Mouse (Mus musculus) midbrain, embryonic 16.5 days (tissue): ENCODE measurements at regions not wholly inside any gene's neighbourhood (a gene's known extent, or its start where the extent isn't known, plus 50 kb on each side); places are given as distances from the start of the nearest gene placed in this dataset.

ENCODE experiments used
- ATAC-seq: fragments of 200-750 bp; cut with Nextera tagmentation; 2 replicates; pipeline ENCODE4 v1.8.0; 2017; ENCODE audit warnings: moderate TSS enrichment
- H3K27ac ChIP-seq: fragments of 300-500 bp; sonication (generic); 2 replicates; pipeline ENCODE4 v1.5.1; 2014; ENCODE audit warnings: mild to moderate bottlenecking, low read length, mixed read lengths
- H3K27me3 ChIP-seq: fragments of 300-500 bp; sonication (generic); 2 replicates; pipeline ENCODE4 v1.6.1; 2014; ENCODE audit warnings: low read depth, low read length, mixed read lengths; ENCODE audit not compliant: control insufficient read depth, insufficient read depth
- H3K36me3 ChIP-seq: fragments of 300-500 bp; sonication (generic); 2 replicates; pipeline ENCODE4 v1.6.1; 2014; ENCODE audit warnings: mild to moderate bottlenecking, low read length, moderate library complexity, mixed read lengths; ENCODE audit not compliant: control insufficient read depth, insufficient read depth
- H3K4me1 ChIP-seq: fragments of 300-500 bp; sonication (generic); 2 replicates; pipeline ENCODE4 v1.6.1; 2014; ENCODE audit warnings: mild to moderate bottlenecking, low read length, mixed read lengths; ENCODE audit not compliant: control insufficient read depth, insufficient read depth
- H3K4me2 ChIP-seq: fragments of 300-500 bp; sonication (generic); 2 replicates; pipeline ENCODE4 v1.6.1; 2014; ENCODE audit warnings: mild to moderate bottlenecking, low read length, mixed read lengths
- H3K4me3 ChIP-seq: fragments of 300-500 bp; sonication (generic); 2 replicates; pipeline ENCODE4 v1.5.1; 2014; ENCODE audit warnings: low read depth, mild to moderate bottlenecking, low read length, moderate library complexity, mixed read lengths
- H3K9ac ChIP-seq: fragments of 300-500 bp; sonication (generic); 2 replicates; pipeline ENCODE4 v1.6.1; 2014; ENCODE audit warnings: low read depth, low read length, mixed read lengths
- H3K9me3 ChIP-seq: fragments of 300-500 bp; sonication (generic); replicated peaks from 2 replicates; pipeline ENCODE4 v1.6.1; 2014; ENCODE audit warnings: mild to moderate bottlenecking, low read length, mixed read lengths; ENCODE audit not compliant: control insufficient read depth, poor library complexity, severe bottlenecking
- WGBS: fragments of 180-500 bp; shearing (Covaris S2); extraction: QIAGEN DNeasy Blood & Tissue Kit; methylation state at CpG from one replicate; pipeline ENCODE4 v1.1.7; 2014; 5-methylcytosine and 5-hydroxymethylcytosine counted together

- Histone ChIP-seq H3K4me3 (no peak overlapping the region), H3K27me3 (no peaks in the 10 kb centered on the region), H3K27ac (no peak overlapping the region), H3K9me3 (no peaks in the 10 kb centered on the region), H3K36me3 (no peaks in the 10 kb centered on the region), H3K4me2 (peak overlapping the region; percentile 32), H3K4me1 (peaks cover 8% of the 10 kb centered on the region), H3K9ac (no peak overlapping the region)
- ATAC-seq = peak; percentile 56; the same call in 1 of the 2 replicates
- 8% methylated on average over 18 of the region's 18 CpGs for WGBS
These were observed 421.2 kb upstream of the Atp11b start for GRCm38 (mm10) chr3:35332534-35333272.

- Histone ChIP-seq H3K9me3 (no peaks in the 10 kb centered on the region), H3K27ac (no peak overlapping the region), H3K4me3 (no peak overlapping the region), H3K4me1 (peaks cover 8% of the 10 kb centered on the region), H3K27me3 (no peaks in the 10 kb centered on the region), H3K36me3 (no peaks in the 10 kb centered on the region), H3K9ac (no peak overlapping the region), H3K4me2 (no peak overlapping the region)
- no peak for ATAC-seq
- WGBS = 59% methylated on average over 2 of the region's 2 CpGs
These were observed 419.9 kb upstream of the Atp11b start for GRCm38 (mm10) chr3:35334017-35334416.

GRCm38 (mm10) chr3:35334546-35334945 lies 419.4 kb upstream of the Atp11b start:
- H3K4me3 ChIP-seq = no peak overlapping the region
- no peaks in the 10 kb centered on the region for H3K9me3 ChIP-seq
- WGBS = 20% methylated on average over 3 of the region's 3 CpGs
- no peaks in the 10 kb centered on the region for H3K27me3 ChIP-seq
- no peak overlapping the region for H3K9ac ChIP-seq
- H3K4me1 ChIP-seq = peaks cover 8% of the 10 kb centered on the region
- no peaks in the 10 kb centered on the region for H3K36me3 ChIP-seq
- H3K4me2 ChIP-seq = no peak overlapping the region
- H3K27ac ChIP-seq = no peak overlapping the region
- ATAC-seq = no peak

GRCm38 (mm10) chr3:35335837-35336236 lies 418.1 kb upstream of the Atp11b start:
- no peaks in the 10 kb centered on the region for H3K27me3 ChIP-seq
- H3K4me1 ChIP-seq = peaks cover 14% of the 10 kb centered on the region
- whole genome bisulfite sequencing = 44% methylated on average over 5 of the region's 5 CpGs
- no peaks in the 10 kb centered on the region for H3K36me3 ChIP-seq
- no peak overlapping the region for H3K4me3 ChIP-seq
- no peaks in the 10 kb centered on the region for H3K9me3 ChIP-seq
- no peak overlapping the region for H3K4me2 ChIP-seq
- H3K27ac ChIP-seq = no peak overlapping the region
- no peak for ATAC-seq
- H3K9ac ChIP-seq = no peak overlapping the region

- 1% methylated on average over 10 of the region's 10 CpGs for WGBS
- peak overlapping the region; percentile 49; the same call in 1 of the 2 replicates for H3K9ac ChIP-seq
- peak overlapping the region; percentile 54 for H3K27ac ChIP-seq
- H3K27me3 ChIP-seq = no peaks in the 10 kb centered on the region
- H3K4me2 ChIP-seq = peak overlapping the region; percentile 73
- H3K4me1 ChIP-seq = peaks cover 12% of the 10 kb centered on the region
- H3K36me3 ChIP-seq = no peaks in the 10 kb centered on the region
- peak overlapping the region; percentile 42 for H3K4me3 ChIP-seq
- ATAC-seq = peak; percentile 48
- H3K9me3 ChIP-seq = no peaks in the 10 kb centered on the region
These were observed 413.4 kb upstream of the Atp11b start for GRCm38 (mm10) chr3:35340525-35340924.

- Histone ChIP-seq H3K27ac (peak overlapping the region; percentile 54), H3K9me3 (no peaks in the 10 kb centered on the region), H3K27me3 (no peaks in the 10 kb centered on the region), H3K36me3 (no peaks in the 10 kb centered on the region), H3K4me1 (peaks cover 12% of the 10 kb centered on the region), H3K9ac (peak overlapping the region; percentile 49), H3K4me2 (peak overlapping the region; percentile 73), H3K4me3 (peak overlapping the region; percentile 42)
- ATAC-seq = peak; percentile 93
- 2% methylated on average over 22 of the region's 22 CpGs for WGBS
These were observed 412.7 kb upstream of the Atp11b start for GRCm38 (mm10) chr3:35340935-35341800.

GRCm38 (mm10) chr3:35341840-35342239 lies 412.1 kb upstream of the Atp11b start:
- 8% methylated on average over 9 of the region's 9 CpGs for WGBS
- ATAC-seq = no peak
- peak overlapping the region; percentile 43; the same call in 1 of the 2 replicates for H3K27ac ChIP-seq
- H3K4me3 ChIP-seq = no peak overlapping the region
- H3K27me3 ChIP-seq = no peaks in the 10 kb centered on the region
- peak overlapping the region; percentile 73 for H3K4me2 ChIP-seq
- H3K4me1 ChIP-seq = peaks cover 12% of the 10 kb centered on the region
- H3K36me3 ChIP-seq = no peaks in the 10 kb centered on the region
- H3K9me3 ChIP-seq = no peaks in the 10 kb centered on the region
- H3K9ac ChIP-seq = no peak overlapping the region

- Histone ChIP-seq H3K4me2 (no peak overlapping the region), H3K9ac (no peak overlapping the region), H3K4me1 (peaks cover 12% of the 10 kb centered on the region), H3K36me3 (no peaks in the 10 kb centered on the region), H3K27ac (no peak overlapping the region; the same call in 1 of the 2 replicates), H3K27me3 (no peaks in the 10 kb centered on the region), H3K4me3 (no peak overlapping the region), H3K9me3 (no peaks in the 10 kb centered on the region)
- ATAC-seq = no peak
- WGBS = 62% methylated on average over 4 of the region's 4 CpGs
These were observed 411.3 kb upstream of the Atp11b start for GRCm38 (mm10) chr3:35342584-35342983.

- ATAC-seq = no peak
- Histone ChIP-seq H3K4me1 (peaks cover 12% of the 10 kb centered on the region), H3K4me2 (no peak overlapping the region), H3K36me3 (no peaks in the 10 kb centered on the region), H3K9ac (no peak overlapping the region), H3K4me3 (no peak overlapping the region), H3K27ac (no peak overlapping the region), H3K9me3 (no peaks in the 10 kb centered on the region), H3K27me3 (no peaks in the 10 kb centered on the region)
- 71% methylated on average over 5 of the region's 5 CpGs for WGBS
These were observed 410.0 kb upstream of the Atp11b start for GRCm38 (mm10) chr3:35343936-35344335.
